Mouse (Mus musculus) stomach, embryonic 14.5 days (tissue): Measurements from ENCODE around the gene Evi5. TPM values are rescaled to one million over a fixed set of nuclear protein-coding genes. Genes with fewer than 3 reads are reported as not detected.
A peak's percentile ranks its signal among the peaks of the same experiment; 100 is the strongest.

Experiments used
- ATAC-seq: fragments of 200-750 bp; cut with Nextera tagmentation; 2 replicates; pipeline ENCODE4 v1.8.0; 2017; ENCODE audit warnings: low read depth, moderate TSS enrichment; ENCODE audit not compliant: insufficient number of reproducible peaks, insufficient read depth, low FRiP score
- H3K27ac ChIP-seq: fragments of 300-500 bp; sonication (generic); 2 replicates; pipeline ENCODE4 v1.5.1; 2014; ENCODE audit warnings: mild to moderate bottlenecking, low read length, moderate library complexity, mixed read lengths
- H3K27me3 ChIP-seq: fragments of 300-500 bp; sonication (generic); 2 replicates; pipeline ENCODE4 v1.6.1; 2014; ENCODE audit warnings: low read length, control low read depth, mixed read lengths; ENCODE audit not compliant: control insufficient read depth, insufficient read depth
- H3K36me3 ChIP-seq: fragments of 300-500 bp; sonication (generic); 2 replicates; pipeline ENCODE4 v1.6.1; 2014; ENCODE audit warnings: mild to moderate bottlenecking, control low read depth, low read length, moderate library complexity, mixed read lengths; ENCODE audit not compliant: control insufficient read depth, insufficient read depth
- H3K4me1 ChIP-seq: fragments of 300-500 bp; sonication (generic); 2 replicates; pipeline ENCODE4 v1.6.1; 2014; ENCODE audit warnings: low read length, control low read depth, mixed read lengths; ENCODE audit not compliant: control insufficient read depth, insufficient read depth
- H3K4me2 ChIP-seq: fragments of 300-500 bp; sonication (generic); replicated peaks from 2 replicates; pipeline ENCODE4 v1.6.1; 2014; ENCODE audit warnings: low read depth, low read length, control low read depth
- H3K4me3 ChIP-seq: fragments of 300-500 bp; sonication (generic); 2 replicates; pipeline ENCODE4 v1.5.1; 2014; ENCODE audit warnings: low read depth, low read length, control low read depth
- H3K9ac ChIP-seq: fragments of 300-500 bp; sonication (generic); replicated peaks from 2 replicates; pipeline ENCODE4 v1.6.1; 2014; ENCODE audit warnings: low read depth, mild to moderate bottlenecking, control low read depth, low read length, moderate library complexity, mixed read lengths
- H3K9me3 ChIP-seq: fragments of 300-500 bp; sonication (generic); 2 replicates; pipeline ENCODE4 v1.6.1; 2016; ENCODE audit warnings: low read depth, low read length, control low read depth; ENCODE audit not compliant: control insufficient read depth
- WGBS: fragments of 180-500 bp; shearing (Covaris S2); extraction: QIAGEN DNeasy Blood & Tissue Kit; methylation state at CpG from one replicate; pipeline ENCODE4 v1.1.7; 2014; 5-methylcytosine and 5-hydroxymethylcytosine counted together
- polyA plus RNA-seq: library from polyadenylated mRNA; unstranded; fragments of >200 nt; fragmentation: Nextera tagmentation; extraction: Ambion mirVana; gene quantifications from 2 replicates; pipeline ENCODE4 v1.2.1, GENCODE M21; 2014

The Evi5 gene
- polyA plus RNA-seq, 1 experiment from 2014 or later, result 71.8 TPM

DNA sequence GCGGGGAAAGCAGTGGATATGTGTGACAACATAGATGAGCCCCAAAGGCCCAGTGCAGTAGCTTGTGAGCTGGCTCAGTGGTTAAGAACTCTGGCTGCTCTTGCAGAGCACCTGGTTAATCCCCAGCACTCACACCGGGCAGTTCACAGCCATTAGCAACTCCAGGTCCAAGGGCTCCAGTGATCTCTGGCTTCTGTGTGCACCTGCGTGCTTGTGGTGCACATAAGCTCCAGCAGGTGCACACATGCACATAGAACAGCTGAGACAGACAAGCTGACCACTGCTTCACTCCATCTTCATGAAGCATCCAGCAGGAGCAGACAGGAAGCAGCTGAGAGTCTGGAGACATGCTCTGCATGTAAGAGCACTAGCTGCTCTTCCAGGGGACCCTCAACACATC lies 136.6 kb downstream of the Evi5 start:
- Histone ChIP-seq H3K27ac (no peak overlapping the region), H3K4me1 (no peaks in the 10 kb centered on the region), H3K27me3 (no peaks in the 10 kb centered on the region), H3K9ac (no peak overlapping the region), H3K9me3 (no peaks in the 10 kb centered on the region; the same call in 1 of the 2 replicates), H3K4me2 (no peak overlapping the region), H3K4me3 (no peak overlapping the region), H3K36me3 (no peaks in the 10 kb centered on the region)
- ATAC-seq, result no peak
- WGBS, result 68% methylated on average over 3 of the region's 3 CpGs

DNA sequence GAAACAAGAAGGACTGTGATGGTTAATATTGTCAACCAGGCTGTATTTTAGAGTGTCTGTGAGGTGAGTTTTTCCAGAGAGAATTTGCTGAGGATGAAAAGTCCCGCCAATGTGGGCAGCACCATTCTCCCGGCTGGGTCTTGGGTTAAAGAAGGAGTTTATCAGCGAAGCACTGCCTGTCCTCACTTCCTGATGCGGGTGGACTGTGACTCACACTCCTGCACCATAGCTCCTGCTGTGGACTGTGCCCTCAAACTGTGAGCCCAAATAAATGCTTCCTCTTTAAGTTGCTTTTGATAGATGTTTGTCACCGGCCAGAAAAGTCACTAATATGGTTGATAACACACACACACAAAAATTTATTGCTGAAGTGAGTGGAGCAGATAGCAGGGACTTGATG lies 138.7 kb downstream of the Evi5 start:
- no peaks in the 10 kb centered on the region for H3K36me3 ChIP-seq
- H3K4me2 ChIP-seq, result no peak overlapping the region
- WGBS, result 77% methylated on average over 5 of the region's 5 CpGs
- H3K4me3 ChIP-seq, result no peak overlapping the region
- no peak overlapping the region for H3K27ac ChIP-seq
- no peak overlapping the region for H3K9ac ChIP-seq
- H3K27me3 ChIP-seq, result no peaks in the 10 kb centered on the region
- no peak for ATAC-seq
- H3K4me1 ChIP-seq, result no peaks in the 10 kb centered on the region
- no peaks in the 10 kb centered on the region; the same call in 1 of the 2 replicates for H3K9me3 ChIP-seq

DNA sequence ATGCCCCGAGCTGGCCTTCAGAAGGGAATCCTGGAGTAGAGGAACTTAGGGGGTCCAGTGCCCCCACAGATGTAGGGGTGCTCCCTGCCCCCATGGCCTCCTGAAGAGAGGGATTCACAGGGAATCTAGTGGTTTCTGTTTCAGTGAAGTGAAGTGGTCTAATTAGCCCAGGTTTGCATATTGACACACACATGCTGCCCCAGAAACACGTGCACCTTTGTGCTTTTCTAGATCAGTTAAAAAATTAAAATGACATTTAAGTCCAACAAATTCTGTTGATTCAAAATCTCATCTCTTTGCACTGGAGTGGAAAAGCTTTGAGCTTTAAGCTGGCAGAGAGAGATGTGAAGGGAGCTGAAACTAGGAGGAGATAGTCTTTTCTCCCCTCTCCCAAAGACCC lies 143.1 kb downstream of the Evi5 start:
- H3K9ac ChIP-seq, result no peak overlapping the region
- no peak overlapping the region for H3K27ac ChIP-seq
- H3K36me3 ChIP-seq, result no peaks in the 10 kb centered on the region
- no peaks in the 10 kb centered on the region for H3K9me3 ChIP-seq
- H3K4me3 ChIP-seq, result no peak overlapping the region
- peaks cover under 1% of the 10 kb centered on the region; the same call in 1 of the 2 replicates for H3K4me1 ChIP-seq
- H3K27me3 ChIP-seq, result peaks cover 17% of the 10 kb centered on the region
- 38% methylated on average over 2 of the region's 2 CpGs for WGBS
- ATAC-seq, result no peak
- no peak overlapping the region for H3K4me2 ChIP-seq

DNA sequence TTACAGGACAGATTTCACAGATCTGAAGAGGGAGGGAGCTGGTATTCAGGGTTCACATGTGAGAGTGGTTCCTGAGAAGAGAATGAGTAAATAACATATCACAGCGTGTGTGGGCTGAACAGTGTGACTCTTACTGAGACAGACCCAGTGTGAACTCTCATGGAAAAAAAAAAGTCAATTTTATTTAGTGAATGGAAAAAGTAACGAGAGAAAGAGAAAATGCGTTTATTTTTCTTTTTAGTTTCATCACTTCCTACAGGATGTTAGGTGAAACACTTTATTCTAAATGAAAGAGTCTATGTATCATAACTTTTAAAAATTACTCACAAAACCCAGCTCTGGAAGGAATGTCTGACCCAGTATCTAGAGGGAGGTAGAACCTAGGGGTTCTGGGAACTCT lies 143.5 kb downstream of the Evi5 start:
- H3K9ac ChIP-seq, result no peak overlapping the region
- 48% methylated on average over 3 of the region's 3 CpGs for WGBS
- no peaks in the 10 kb centered on the region for H3K9me3 ChIP-seq
- peaks cover 5% of the 10 kb centered on the region; the same call in 1 of the 2 replicates for H3K4me1 ChIP-seq
- no peaks in the 10 kb centered on the region for H3K36me3 ChIP-seq
- no peak overlapping the region for H3K4me2 ChIP-seq
- H3K27me3 ChIP-seq, result peaks cover 20% of the 10 kb centered on the region
- no peak overlapping the region for H3K4me3 ChIP-seq
- H3K27ac ChIP-seq, result no peak overlapping the region
- no peak for ATAC-seq

DNA sequence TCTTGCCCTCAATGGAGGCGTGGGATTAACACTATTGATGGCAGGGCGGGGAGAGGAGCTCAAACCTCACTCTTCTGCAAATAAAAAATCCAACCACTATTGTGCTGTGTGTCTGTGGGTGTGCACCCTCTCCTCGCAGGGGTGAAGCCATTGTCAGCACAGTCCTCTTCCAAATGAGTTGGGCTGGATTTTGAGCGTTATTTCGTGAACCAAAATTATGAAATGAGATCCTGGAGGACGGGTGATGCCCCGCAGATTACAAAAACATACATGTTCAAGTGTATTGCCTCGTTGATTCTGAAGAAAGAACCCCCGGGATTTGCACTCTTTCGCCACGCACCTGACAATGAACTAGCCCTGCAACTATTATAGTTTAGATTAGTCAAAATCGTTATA lies 147.9 kb downstream of the Evi5 start:
- Histone ChIP-seq H3K36me3 (no peaks in the 10 kb centered on the region), H3K4me1 (peaks cover 35% of the 10 kb centered on the region), H3K27ac (no peak overlapping the region), H3K4me2 (peak overlapping the region; percentile 43; the same call in 1 of the 2 replicates), H3K9me3 (no peaks in the 10 kb centered on the region), H3K27me3 (peaks cover 41% of the 10 kb centered on the region), H3K9ac (no peak overlapping the region), H3K4me3 (peak overlapping the region; percentile 28)
- ATAC-seq, result no peak
- WGBS, result 21% methylated on average over 12 of the region's 12 CpGs

DNA sequence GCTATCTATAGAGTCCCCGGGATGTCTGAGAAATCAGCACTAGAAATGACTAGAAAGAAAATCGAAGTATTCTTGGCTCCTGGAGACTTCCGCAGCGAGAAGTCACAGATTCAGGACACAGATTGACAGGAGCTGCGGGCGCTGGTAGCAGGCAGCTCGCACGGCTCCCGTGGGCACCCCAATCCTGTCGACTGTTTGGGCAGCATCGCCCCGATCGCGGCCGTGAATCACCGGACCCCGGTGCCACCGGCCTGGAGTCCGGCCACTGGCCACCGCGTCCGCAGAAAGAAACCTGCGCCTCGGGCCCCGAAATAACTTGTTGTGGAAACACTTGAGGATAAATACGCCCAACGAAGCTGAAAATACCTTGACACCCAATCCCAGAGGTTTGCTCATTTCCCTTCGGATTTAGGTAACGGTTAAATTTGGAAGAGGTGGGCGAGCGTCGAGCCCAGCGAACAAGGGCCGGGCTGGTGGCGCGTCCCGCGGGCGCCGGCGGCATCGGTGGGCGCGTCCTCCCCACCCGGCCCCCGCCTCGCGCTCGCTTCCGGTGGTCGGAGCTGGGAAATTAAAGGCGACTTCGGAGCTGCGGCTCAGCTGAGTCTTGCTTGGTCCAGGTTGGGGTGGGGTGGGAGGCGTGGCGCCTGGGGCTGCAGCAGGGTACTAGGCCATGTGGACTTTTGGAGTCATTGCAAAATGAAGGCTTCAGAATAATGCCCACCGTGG lies 148.5 kb downstream of the Evi5 start:
- WGBS, result under 1% methylated on average over 57 of the region's 57 CpGs
- ATAC-seq, result no peak

DNA sequence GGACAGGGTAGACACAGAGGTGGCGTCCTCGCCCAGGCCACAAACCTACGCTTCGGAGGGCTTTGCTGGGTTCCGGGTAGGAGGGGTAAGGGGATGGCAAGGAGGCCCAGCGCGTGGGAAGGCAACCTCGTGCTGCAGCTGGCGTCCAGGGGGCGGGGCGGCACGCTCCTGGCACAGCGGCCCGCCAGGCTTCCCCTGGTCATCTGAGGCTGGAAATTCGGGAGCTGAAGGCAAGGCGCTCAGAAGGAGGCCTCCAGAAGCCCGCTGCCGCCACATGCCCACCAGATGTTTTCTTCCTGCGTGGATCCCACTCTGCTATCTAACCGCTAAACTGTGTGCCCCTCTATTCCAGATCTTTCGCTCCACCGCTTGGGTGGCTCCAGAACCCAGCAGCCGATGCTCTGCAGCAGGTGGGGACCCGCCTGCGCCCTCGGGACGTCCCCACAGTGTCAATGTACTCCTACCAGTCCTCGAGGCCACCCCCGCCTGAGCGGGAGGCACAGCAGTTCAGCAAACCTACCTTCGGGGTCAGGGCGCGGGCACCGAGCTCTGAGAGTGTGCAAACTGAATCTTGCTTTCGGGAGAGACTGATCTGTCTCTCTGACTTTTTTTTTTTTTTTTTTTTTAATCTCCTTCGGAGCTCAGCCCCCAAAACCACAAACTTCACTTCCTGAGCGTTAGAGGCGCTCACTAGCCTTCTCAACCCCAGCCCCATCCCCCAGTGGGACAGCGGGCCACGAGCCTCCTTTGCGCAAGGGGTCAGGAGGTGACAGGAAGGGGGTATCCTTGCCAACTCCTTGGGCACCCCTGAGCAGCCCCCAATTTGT lies 149.3 kb downstream of the Evi5 start, which contains the start of gene Gfi1:
Gene Gfi1 (minus strand): TSS at position 602 of the 827 bp plus-strand sequence.
- Histone ChIP-seq H3K9ac (no peak within 1 kb of the TSS), H3K36me3 (no peaks in the 10 kb centered on the region), H3K9me3 (no peaks in the 10 kb centered on the region), H3K4me3 (peak within 1 kb of the TSS; percentile 28), H3K4me1 (peaks cover 44% of the 10 kb centered on the region), H3K27me3 (peaks cover 54% of the 10 kb centered on the region), H3K4me2 (peak within 1 kb of the TSS; percentile 43), H3K27ac (no peak within 1 kb of the TSS)
- 1% methylated on average over 41 of the region's 41 CpGs for WGBS
- peak; percentile 28; the same call in 1 of the 2 replicates for ATAC-seq

More for the DNA sequence above, 148.5 kb downstream of the Evi5 start:
- H3K9ac ChIP-seq, result no peak overlapping the region
- peaks cover 39% of the 10 kb centered on the region for H3K4me1 ChIP-seq
- H3K27me3 ChIP-seq, result peaks cover 46% of the 10 kb centered on the region
- H3K4me2 ChIP-seq, result peak overlapping the region; percentile 43
- H3K27ac ChIP-seq, result no peak overlapping the region
- H3K4me3 ChIP-seq, result peak overlapping the region; percentile 28
- H3K9me3 ChIP-seq, result no peaks in the 10 kb centered on the region
- no peaks in the 10 kb centered on the region for H3K36me3 ChIP-seq

DNA sequence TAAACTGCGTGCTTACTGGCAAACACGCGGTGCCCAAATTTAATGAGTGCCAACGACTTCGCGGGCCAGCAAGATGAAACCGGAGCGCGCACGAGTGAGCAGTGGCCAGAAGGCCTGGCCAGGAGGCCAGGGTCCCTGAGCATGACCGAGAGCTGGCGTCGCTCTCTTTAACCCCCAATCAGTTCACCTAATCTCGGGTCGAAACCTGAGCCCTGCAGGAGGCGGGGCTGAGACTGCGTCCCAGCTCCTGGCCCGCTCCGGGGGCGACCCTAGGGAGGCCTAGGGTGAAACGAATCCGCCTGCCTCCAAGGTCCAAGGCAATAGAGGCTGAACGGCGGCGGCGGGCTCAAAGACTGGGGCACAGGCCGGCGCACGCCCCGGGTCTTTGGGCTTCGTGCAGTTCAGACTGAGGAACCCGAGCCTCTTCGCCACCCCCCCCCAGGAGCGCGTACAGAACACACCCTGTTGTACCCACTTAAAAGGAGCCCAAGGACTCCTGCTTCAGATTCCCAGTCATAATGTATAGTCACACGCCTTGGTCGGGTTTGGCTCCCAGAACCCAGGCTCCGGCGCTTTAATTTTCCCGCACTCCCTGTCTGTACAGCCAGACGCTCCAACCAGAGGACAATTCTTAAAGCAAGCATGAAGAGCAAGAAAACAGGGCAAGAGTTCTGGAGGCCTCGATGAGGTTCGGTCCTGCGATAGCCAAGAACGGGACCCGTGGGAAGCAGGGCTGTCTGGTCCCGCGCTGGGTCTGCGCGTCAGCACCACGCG lies 150.1 kb downstream of the Evi5 start:
- 2% methylated on average over 52 of the region's 52 CpGs for WGBS
- no peak overlapping the region for H3K9ac ChIP-seq
- no peaks in the 10 kb centered on the region for H3K9me3 ChIP-seq
- ATAC-seq, result peak; percentile 18
- peak overlapping the region; percentile 43 for H3K4me2 ChIP-seq
- H3K27ac ChIP-seq, result no peak overlapping the region
- peaks cover 58% of the 10 kb centered on the region for H3K27me3 ChIP-seq
- no peaks in the 10 kb centered on the region for H3K36me3 ChIP-seq
- peak overlapping the region; percentile 28 for H3K4me3 ChIP-seq
- H3K4me1 ChIP-seq, result peaks cover 44% of the 10 kb centered on the region
